Mouse (Mus musculus): Measurements from ENCODE around the gene Rtbdn.
A peak's percentile ranks its signal among the peaks of the same experiment; 100 is the strongest.

GRCm38 (mm10) chr8:84908421-84909161 is 38.2 kb upstream of the Rtbdn start, which contains the start of gene Dnase2a:
- TF ChIP-seq CTCF (IDR thresholded peaks at IDR 0.05; ENCODE audit: control insufficient read depth, insufficient read depth, insufficient read length) (no peak), USF1 (IDR thresholded peaks at IDR 0.05; ENCODE audit: low read depth) (peak; percentile 94), MAX (IDR thresholded peaks at IDR 0.05) (peak; percentile 41)

Measured in C2C12 (cell line).